Mouse (Mus musculus) liver, embryonic 18 days (tissue): ENCODE data around the gene Dnah6. TPM values are rescaled to one million over a fixed set of nuclear protein-coding genes. Genes with fewer than 3 reads are reported as not detected.

Source experiments
- polyA plus RNA-seq: library from polyadenylated mRNA; depleted of rRNA; stranded (reverse); fragments of >200 nt; gene quantifications from 2 replicates; pipeline ENCODE4 v1.2.3, GENCODE M21; 2012; rRNA removed

The Dnah6 gene
- 0.03 and 0.04 TPM in 2 replicates for polyA plus RNA-seq

DNA sequence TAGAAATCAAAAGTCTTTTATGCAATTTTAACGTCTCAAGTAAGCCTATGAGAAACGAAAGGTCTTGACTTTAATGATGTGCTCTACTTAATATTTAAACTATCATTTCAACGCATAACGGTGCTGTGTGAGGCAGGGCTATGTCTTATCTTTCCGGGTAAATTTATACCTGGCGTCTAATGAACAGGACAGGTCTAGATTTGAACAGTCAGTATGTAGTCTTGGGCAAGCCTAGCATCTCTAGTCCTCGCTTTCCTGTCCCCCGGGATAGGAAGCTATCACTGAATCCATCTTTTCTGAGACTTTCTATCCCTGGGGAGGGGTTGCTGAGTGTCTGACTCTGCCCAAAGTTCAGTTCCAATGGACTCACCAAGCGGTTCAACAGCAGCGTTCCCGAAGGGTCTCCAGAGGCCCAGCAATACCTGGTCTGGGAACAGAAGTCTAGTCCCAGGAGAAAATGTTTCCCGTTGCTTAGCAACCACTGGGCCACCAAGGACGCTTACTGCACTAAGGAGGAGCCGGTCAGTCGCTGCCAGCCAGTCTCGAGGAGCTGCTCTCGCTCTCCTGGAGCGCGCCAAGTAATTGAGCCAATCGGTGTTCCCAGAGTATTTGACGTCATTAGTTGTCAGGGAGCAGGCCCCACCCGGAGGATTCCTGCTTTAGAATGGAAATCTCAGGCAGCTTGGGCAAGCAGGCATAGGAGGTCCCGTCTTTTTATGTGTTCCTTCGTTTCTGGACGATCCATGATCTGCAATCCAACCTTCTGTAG lies at the start of gene Dnah6:
Gene Dnah6 (minus strand): TSS at position 463 of the 769 bp plus-strand sequence.

DNA sequence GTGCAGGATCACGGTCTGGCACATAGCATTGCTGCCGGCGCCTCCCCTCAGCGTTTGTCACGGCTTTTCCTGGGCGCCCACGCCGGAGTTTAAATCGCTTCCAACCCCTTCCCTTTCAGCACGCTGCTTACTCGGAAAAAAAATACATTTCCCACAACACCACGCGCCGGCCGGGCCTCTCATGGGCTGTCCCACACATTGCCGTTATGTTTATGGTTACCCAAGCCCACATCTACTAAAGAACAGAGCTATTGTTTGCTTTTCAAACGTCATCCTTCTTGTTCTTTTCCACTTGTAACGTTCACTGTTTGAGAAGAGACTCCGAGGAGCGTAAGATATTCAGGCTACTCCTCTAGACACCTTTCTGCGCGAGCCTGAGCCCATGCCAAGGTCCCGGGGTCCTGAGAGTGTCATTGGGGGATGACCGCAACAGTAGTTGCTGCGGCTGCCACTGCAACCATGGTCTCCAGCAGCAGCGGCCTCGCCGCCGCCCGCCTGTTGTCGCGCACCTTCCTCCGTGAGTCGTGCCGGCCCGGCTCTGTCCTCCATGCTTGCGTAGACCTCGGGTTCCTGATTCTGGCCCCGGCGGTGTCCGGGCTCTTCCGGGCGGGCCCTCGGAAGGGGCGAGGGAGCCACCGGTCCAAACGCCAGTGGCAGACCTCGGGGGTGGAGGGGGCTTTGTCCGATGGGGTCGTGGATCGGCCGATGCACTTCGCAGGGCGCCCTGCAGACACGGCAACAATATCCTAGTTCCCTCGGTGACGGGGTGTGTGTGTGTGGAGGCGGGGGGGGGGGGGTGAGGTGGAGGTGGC lies 27.0 kb upstream of the Dnah6 start, which contains the start of gene Suclg1:
Gene Suclg1 (plus strand): TSS at position 146 of the 812 bp plus-strand sequence.

Other genes starting within 250 kb of the Dnah6 start
- 145 and 150 TPM in 2 replicates for gene Suclg1, start 26.7 kb upstream of the Dnah6 start, polyA plus RNA-seq
- gene 4931417E11Rik, start 248.0 kb upstream of the Dnah6 start, polyA plus RNA-seq = not detected in 2 replicates